Mouse (Mus musculus): ENCODE data around the gene Crip3. TPM values are rescaled to one million over a fixed set of nuclear protein-coding genes. Genes with fewer than 3 reads are reported as not detected.

The Crip3 gene
- total RNA-seq, 2 experiments from 2014 or later: 2.4 to 6.3 TPM

DNA sequence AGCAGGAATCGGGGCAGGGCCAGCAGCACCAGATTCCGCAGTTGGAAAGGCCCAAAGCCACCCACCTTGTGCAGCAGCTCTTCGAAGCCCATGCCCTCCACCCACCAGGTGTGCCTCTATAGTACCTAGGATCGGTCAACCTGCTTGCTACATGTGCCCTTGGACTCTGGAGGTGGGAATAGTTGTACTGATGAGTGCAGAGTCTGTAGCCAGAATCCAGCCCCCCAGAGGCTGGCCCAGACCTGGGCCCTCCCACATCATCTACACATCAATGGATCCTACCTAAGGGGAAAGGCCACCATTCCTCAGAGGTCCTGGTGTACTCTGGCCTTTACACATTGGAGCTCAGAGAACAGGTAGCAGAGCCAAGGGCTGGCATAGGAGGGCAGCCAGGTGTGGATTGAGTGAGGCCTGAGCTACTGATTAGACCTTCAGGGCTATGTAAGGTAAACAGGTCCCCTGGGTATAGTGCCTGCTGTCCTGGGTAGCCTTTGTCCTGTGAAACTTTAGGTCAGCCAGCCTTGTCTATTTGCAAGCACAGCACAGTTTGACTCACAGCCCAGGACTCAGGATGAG lies 9.7 kb downstream of the Crip3 start, which contains the start of gene Slc22a7:
Slc22a7 (minus strand) TSS at position 160 of the 576 bp plus-strand sequence.
- no peak for TF ChIP-seq CTCF (conservative IDR thresholded peaks at IDR 0.05)
- no peak within 1 kb of the TSS for H3K4me3 ChIP-seq
- H3K27ac ChIP-seq: no peak within 1 kb of the TSS
- no peak for DNase-seq (ENCODE audit: low spot score in 2 of 2)

GRCm38 (mm10) chr17:46439176-46439575 lies 10.4 kb downstream of the Crip3 start:
- no peak for DNase-seq (ENCODE audit: low spot score in 2 of 2)
- Histone ChIP-seq H3K4me3 (no peak overlapping the region), H3K27ac (no peak overlapping the region)
- TF ChIP-seq CTCF (conservative IDR thresholded peaks at IDR 0.05): no peak

DNA sequence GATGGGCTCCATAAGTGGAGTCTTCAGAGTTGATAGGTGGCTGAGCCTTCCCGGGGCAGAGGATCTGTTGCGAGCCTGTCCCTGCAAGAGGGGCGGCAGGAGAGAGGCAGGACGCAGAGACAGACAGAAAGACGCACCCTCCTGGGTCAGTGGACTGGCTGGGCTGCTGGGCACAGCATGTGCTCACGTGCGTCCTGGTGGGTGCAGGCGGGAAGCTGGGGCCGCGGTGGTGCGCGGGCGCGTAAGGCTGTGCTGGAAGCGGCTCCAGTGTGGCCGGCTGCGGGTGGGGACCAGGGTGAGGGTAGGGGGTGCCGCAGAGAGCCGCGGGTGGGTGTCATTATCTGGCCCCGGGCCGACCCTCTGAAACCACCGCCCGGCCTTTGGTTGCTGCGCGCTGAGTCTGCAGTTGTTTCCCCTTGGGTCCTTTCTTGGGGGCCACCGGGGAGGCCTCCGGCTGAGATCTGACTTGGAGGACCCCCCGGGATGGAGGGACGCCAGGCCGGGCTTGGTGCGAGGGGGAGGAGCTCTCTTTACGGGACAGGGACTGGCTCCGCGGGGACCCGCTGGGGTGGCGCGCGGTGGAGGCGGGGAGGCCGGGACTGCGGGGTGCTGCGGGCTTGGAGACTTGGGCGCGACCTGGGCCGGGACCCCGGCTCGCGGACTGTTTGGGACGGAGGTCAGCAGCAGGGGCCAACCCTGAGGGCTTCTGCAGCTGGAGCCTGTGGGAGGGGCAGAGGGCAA lies 16.3 kb downstream of the Crip3 start:
- TF ChIP-seq CTCF (conservative IDR thresholded peaks at IDR 0.05): no peak
- H3K4me3 ChIP-seq: no peak overlapping the region
- H3K27ac ChIP-seq: no peak overlapping the region
- no peak for DNase-seq (ENCODE audit: low spot score in 2 of 2)

GRCm38 (mm10) chr17:46446264-46446663 lies 17.5 kb downstream of the Crip3 start:
- no peak for TF ChIP-seq CTCF (conservative IDR thresholded peaks at IDR 0.05)
- Histone ChIP-seq H3K27ac (no peak overlapping the region), H3K4me3 (no peak overlapping the region)
- no peak for DNase-seq (ENCODE audit: low spot score in 2 of 2)

DNA sequence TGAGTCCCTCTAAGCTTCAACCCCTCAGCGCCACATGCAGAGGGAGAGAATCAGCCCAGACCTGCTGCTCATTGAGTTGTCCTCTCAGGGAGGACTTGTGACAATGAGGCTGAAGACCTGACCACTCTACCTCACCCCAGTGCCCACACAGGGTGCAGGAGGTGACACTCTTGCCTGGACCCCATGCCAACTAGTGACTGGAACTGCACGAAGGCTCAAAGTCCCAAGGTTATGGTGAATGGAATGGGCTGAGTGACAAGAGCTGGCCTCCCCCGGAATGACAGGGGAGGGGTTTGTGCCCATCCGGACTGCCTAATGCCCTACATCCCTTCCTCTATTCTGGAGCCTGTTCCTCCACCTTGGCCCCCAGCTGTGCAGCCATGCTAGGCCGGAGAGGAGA lies 24.0 kb downstream of the Crip3 start:
- Histone ChIP-seq H3K27ac (no peak overlapping the region), H3K4me3 (no peak overlapping the region)
- TF ChIP-seq CTCF (conservative IDR thresholded peaks at IDR 0.05): no peak
- no peak for DNase-seq (ENCODE audit: low spot score in 2 of 2)

- TF ChIP-seq CTCF (conservative IDR thresholded peaks at IDR 0.05): no peak
- no peak for DNase-seq (ENCODE audit: low spot score in 2 of 2)
- Histone ChIP-seq H3K27ac (no peak overlapping the region), H3K4me3 (no peak overlapping the region)
Measured at GRCm38 (mm10) chr17:46453302-46453948, 24.7 kb downstream of the Crip3 start.

DNA sequence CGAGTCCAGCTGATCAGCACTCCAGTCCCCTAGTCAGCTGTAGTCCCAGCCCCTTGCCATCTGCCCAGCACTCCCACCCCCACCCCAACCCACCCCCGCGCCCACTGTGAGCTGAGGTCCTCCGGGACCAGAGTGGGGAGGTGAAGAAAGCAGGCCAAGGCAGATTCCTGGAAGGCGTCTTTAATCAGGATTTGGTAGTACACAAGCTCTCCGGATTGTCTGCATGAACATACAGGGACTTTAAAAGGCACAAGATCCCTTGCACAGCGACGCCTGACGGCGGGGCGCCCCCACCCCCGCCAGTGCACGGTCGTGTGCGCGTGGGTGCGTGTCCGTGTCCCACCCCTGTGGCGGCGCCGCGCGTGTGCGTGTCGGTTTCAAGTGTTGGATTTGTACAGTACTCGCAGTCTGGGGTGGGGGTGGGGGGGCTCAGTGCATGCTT lies 25.3 kb downstream of the Crip3 start:
- Histone ChIP-seq H3K4me3 (peak overlapping the region; percentile 34; the same call in 1 of the 2 replicates), H3K27ac (no peak overlapping the region)
- no peak for DNase-seq (ENCODE audit: low spot score in 2 of 2)
- TF ChIP-seq CTCF (conservative IDR thresholded peaks at IDR 0.05): peak; percentile 31

- no peak overlapping the region for H3K27ac ChIP-seq
- no peak for TF ChIP-seq CTCF (conservative IDR thresholded peaks at IDR 0.05)
- peak overlapping the region; percentile 48 for H3K4me3 ChIP-seq
- DNase-seq (ENCODE audit: low spot score in 2 of 2): no peak
Measured at GRCm38 (mm10) chr17:46454539-46454938, 25.8 kb downstream of the Crip3 start.

DNA sequence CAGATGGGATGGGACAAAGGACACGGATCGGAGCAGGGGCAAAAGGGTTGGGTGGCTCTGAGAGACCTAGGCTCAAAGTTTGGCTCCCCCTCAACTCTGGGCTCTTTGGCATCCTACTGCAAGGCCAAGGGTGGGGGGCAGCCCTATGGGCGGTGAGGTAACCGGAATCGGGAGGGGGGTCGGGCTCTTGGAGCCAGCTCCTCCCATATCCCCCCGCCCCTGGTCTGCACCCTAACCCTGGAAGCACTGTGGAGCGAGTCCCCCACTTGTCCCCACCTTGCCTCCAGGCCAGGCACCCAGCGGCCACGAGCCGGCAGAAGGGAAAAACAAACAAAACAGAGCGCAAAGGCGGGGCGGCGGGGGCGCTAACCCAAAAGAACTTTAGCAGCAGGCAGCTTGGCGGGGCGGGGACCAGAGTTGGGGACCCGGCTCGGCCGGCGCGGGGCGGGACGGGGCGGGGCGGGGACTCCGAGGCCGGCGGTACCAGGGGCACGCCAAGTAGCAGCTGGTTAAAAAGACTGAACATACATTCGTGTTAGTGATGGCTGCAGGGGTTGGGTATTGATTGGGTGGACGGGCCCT lies 26.5 kb downstream of the Crip3 start:
- peak in 1 of 2 experiments; percentile 34 for DNase-seq (ENCODE audit: low spot score in 2 of 2)
- TF ChIP-seq CTCF (conservative IDR thresholded peaks at IDR 0.05): no peak
- Histone ChIP-seq H3K4me3 (peak overlapping the region; percentile 48), H3K27ac (no peak overlapping the region; the same call in 1 of the 2 replicates)

GRCm38 (mm10) chr17:46457791-46458190 lies 29.1 kb downstream of the Crip3 start:
- TF ChIP-seq CTCF (conservative IDR thresholded peaks at IDR 0.05): peak; percentile 76
- no peak overlapping the region for H3K4me3 ChIP-seq
- no peak overlapping the region for H3K27ac ChIP-seq
- peak in 1 of 2 experiments; percentile 56 for DNase-seq (ENCODE audit: low spot score in 2 of 2)

- TF ChIP-seq CTCF (conservative IDR thresholded peaks at IDR 0.05): no peak
- no peak overlapping the region for H3K4me3 ChIP-seq
- no peak overlapping the region for H3K27ac ChIP-seq
- DNase-seq (ENCODE audit: low spot score in 2 of 2): no peak
Measured at GRCm38 (mm10) chr17:46458439-46458838, 29.7 kb downstream of the Crip3 start.

DNA sequence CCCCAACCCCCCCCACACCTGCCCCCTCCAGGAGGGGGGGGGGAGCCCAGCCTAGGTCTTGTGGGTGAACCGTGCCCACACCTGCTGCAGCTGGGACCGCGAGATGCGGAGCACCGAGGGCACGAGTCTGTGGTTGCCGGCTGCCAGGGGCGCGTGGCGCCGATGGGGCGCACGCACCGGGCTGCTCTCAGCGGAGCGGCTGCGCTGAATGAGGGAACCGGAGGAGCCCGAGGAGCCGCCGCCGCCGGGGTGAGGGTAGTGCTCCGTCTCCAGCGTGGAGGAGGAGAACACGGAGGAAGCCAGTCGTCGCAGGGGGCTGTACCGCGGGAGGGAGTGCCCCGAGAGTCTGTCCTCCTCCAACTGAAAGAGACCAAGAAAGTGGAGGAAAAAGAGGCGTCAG lies 31.9 kb downstream of the Crip3 start:
- DNase-seq (ENCODE audit: low spot score in 2 of 2): no peak
- Histone ChIP-seq H3K27ac (no peak overlapping the region), H3K4me3 (no peak overlapping the region)
- no peak for TF ChIP-seq CTCF (conservative IDR thresholded peaks at IDR 0.05)

DNA sequence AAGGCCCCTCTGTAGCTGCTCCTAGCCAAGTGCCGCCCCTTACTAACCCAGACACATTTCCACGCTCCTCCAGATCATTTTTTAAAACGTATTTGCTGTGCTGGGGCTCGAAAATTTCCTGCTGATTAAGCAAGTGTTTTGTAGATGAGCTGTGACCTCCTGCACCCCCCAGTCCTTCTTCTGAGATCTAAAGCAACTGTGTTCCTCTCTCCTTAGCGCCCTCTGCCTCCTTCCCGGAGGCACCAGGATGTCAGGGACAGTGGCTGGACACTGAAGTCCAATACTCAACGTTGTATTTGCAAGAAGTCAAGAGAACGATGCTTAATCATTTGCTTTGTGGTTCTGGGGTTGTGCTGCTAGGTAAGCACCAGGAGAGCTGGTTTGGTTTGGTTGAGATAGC lies 32.6 kb downstream of the Crip3 start:
- no peak for DNase-seq (ENCODE audit: low spot score in 2 of 2)
- H3K4me3 ChIP-seq: no peak overlapping the region
- no peak overlapping the region for H3K27ac ChIP-seq
- no peak for TF ChIP-seq CTCF (conservative IDR thresholded peaks at IDR 0.05)
